In genomic region chr12:12364201-12364600, GRCm38 (mm10) we compare ENCODE assay signal across 25 mouse cellular contexts.
DNase-seq lines count a peak whose midpoint lies in the region; ATAC-seq lines count a peak whose summit lies in the region.
"Had no signal": no experiment of that assay in that cellular context is flagged by ENCODE, and none has a peak within 500 bp of the region (broad histone marks: within the 10 kb centered on the region; RNA-seq: fewer than 3 reads in every experiment).

No protein-coding gene starts in this region.

- peak overlapping the region; percentile 36; the same call in 1 of the 2 replicates for H3K27ac ChIP-seq in hindbrain, embryonic 14.5 days
- H3K27ac ChIP-seq in hindbrain, embryonic 11.5 days (ENCODE audit: low read depth, low read length), result no peak overlapping the region
- H3K27ac ChIP-seq in neural tube, embryonic 11.5 days (ENCODE audit: low read depth, low read length), result peak overlapping the region; percentile 67; the same call in 1 of the 2 replicates
- H3K27ac ChIP-seq in neural tube, embryonic 13.5 days (replicated peaks), result peak overlapping the region; percentile 67
- H3K27ac ChIP-seq: embryonic facial prominence, embryonic 12.5 days; embryonic facial prominence, embryonic 15.5 days; forebrain, embryonic 12.5 days; forebrain, embryonic 15.5 days; heart, adult 2 months; intestine, embryonic 15.5 days had no signal

- peaks cover 31% of the 10 kb centered on the region for H3K36me3 ChIP-seq in hindbrain, embryonic 14.5 days (replicated peaks; ENCODE audit: control insufficient read depth, insufficient read depth)
- H3K36me3 ChIP-seq in hindbrain, embryonic 11.5 days (ENCODE audit: control insufficient read depth, insufficient read depth, low read length), result no peaks in the 10 kb centered on the region
- H3K36me3 ChIP-seq in neural tube, embryonic 11.5 days (ENCODE audit: control insufficient read depth, insufficient read depth, low read length), result no peaks in the 10 kb centered on the region
- peaks cover 46% of the 10 kb centered on the region for H3K36me3 ChIP-seq in neural tube, embryonic 13.5 days
- H3K36me3 ChIP-seq: embryonic facial prominence, embryonic 12.5 days; forebrain, embryonic 12.5 days; G1E; intestine, embryonic 15.5 days had no signal

- no peak overlapping the region for H3K4me2 ChIP-seq in hindbrain, embryonic 14.5 days (replicated peaks)
- H3K4me2 ChIP-seq in hindbrain, embryonic 11.5 days (replicated peaks; ENCODE audit: low read depth, low read length), result no peak overlapping the region
- H3K4me2 ChIP-seq in neural tube, embryonic 11.5 days (ENCODE audit: low read depth), result no peak overlapping the region
- no peak overlapping the region for H3K4me2 ChIP-seq in neural tube, embryonic 13.5 days
- H3K4me2 ChIP-seq: embryonic facial prominence, embryonic 12.5 days; embryonic facial prominence, embryonic 15.5 days; forebrain, embryonic 12.5 days; forebrain, embryonic 15.5 days; heart, embryonic 11.5 days; intestine, embryonic 15.5 days had no signal

- peak; percentile 32 for DNase-seq in hindbrain, embryonic 14.5 days (ENCODE audit: low spot score)
- no peak for DNase-seq in hindbrain, embryonic 11.5 days (ENCODE audit: low spot score)
- no peak for DNase-seq in neural tube, embryonic 11.5 days (ENCODE audit: low spot score)
- DNase-seq in neural tube, embryonic 10.5 days (ENCODE audit: extremely low spot score, low spot score), result no peak
- DNase-seq in spleen, postnatal 14 days (ENCODE audit: low spot score in 2 of 2), result no peak
- DNase-seq in gastrocnemius, postnatal 14 days, result no peak
- DNase-seq: adrenal gland, postnatal 10 days; adrenal gland, postnatal 36 days; B cell, adult 2 months; cerebellum, adult 11 months; cerebellum, adult 2 months; cerebellum, adult 9-11 months; cerebellum, postnatal 25 days; gastrocnemius, postnatal 36 days; heart, adult 2 months had no signal

- H3K9ac ChIP-seq in hindbrain, embryonic 14.5 days, result no peak overlapping the region
- H3K9ac ChIP-seq in hindbrain, embryonic 11.5 days (ENCODE audit: low read depth, low read length), result no peak overlapping the region
- no peak overlapping the region for H3K9ac ChIP-seq in neural tube, embryonic 11.5 days (ENCODE audit: low read length)
- H3K9ac ChIP-seq in neural tube, embryonic 13.5 days, result no peak overlapping the region
- H3K9ac ChIP-seq: embryonic facial prominence, embryonic 12.5 days; embryonic facial prominence, embryonic 15.5 days; forebrain, embryonic 12.5 days; forebrain, embryonic 15.5 days; intestine, embryonic 15.5 days had no signal

- no peak for ATAC-seq in hindbrain, embryonic 14.5 days (ENCODE audit: low FRiP score)
- no peak for ATAC-seq in hindbrain, embryonic 11.5 days (ENCODE audit: low FRiP score)
- ATAC-seq in neural tube, embryonic 11.5 days (ENCODE audit: insufficient read depth, low FRiP score, low TSS enrichment), result peak; percentile 65; the same call in 1 of the 2 replicates
- peak; percentile 87 for ATAC-seq in neural tube, embryonic 13.5 days (ENCODE audit: low read depth)
- ATAC-seq: forebrain, embryonic 15.5 days; intestine, embryonic 15.5 days; Patski had no signal

- no peaks in the 10 kb centered on the region for H3K4me1 ChIP-seq in hindbrain, embryonic 14.5 days (replicated peaks; ENCODE audit: control insufficient read depth, insufficient read depth, low read length)
- no peaks in the 10 kb centered on the region for H3K4me1 ChIP-seq in hindbrain, embryonic 11.5 days (replicated peaks; ENCODE audit: control insufficient read depth, insufficient read depth, low read length)
- H3K4me1 ChIP-seq in neural tube, embryonic 11.5 days (ENCODE audit: control insufficient read depth, insufficient read depth, low read length), result no peaks in the 10 kb centered on the region
- peaks cover 14% of the 10 kb centered on the region; the same call in 1 of the 2 replicates for H3K4me1 ChIP-seq in neural tube, embryonic 13.5 days (replicated peaks)
- H3K4me1 ChIP-seq: embryonic facial prominence, embryonic 12.5 days; embryonic facial prominence, embryonic 15.5 days; forebrain, embryonic 12.5 days; forebrain, embryonic 15.5 days; intestine, embryonic 15.5 days had no signal

- H3K27me3 ChIP-seq in hindbrain, embryonic 14.5 days (ENCODE audit: control insufficient read depth, insufficient read depth, low read length), result no peaks in the 10 kb centered on the region
- H3K27me3 ChIP-seq in hindbrain, embryonic 11.5 days (ENCODE audit: control insufficient read depth, insufficient read depth, low read length), result no peaks in the 10 kb centered on the region
- H3K27me3 ChIP-seq in neural tube, embryonic 11.5 days (ENCODE audit: control insufficient read depth, insufficient read depth, low read length), result no peaks in the 10 kb centered on the region
- H3K27me3 ChIP-seq in neural tube, embryonic 13.5 days, result no peaks in the 10 kb centered on the region
- H3K27me3 ChIP-seq: CH12.LX; embryonic facial prominence, embryonic 12.5 days; embryonic facial prominence, embryonic 15.5 days; forebrain, embryonic 12.5 days; forebrain, embryonic 15.5 days; intestine, embryonic 15.5 days; Patski had no signal

- no peak overlapping the region for H3K4me3 ChIP-seq in hindbrain, embryonic 14.5 days (replicated peaks; ENCODE audit: low read length)
- no peak overlapping the region for H3K4me3 ChIP-seq in hindbrain, embryonic 11.5 days (ENCODE audit: low read depth, low read length)
- no peak overlapping the region for H3K4me3 ChIP-seq in neural tube, embryonic 11.5 days (ENCODE audit: low read depth, low read length)
- no peak overlapping the region for H3K4me3 ChIP-seq in neural tube, embryonic 13.5 days
- H3K4me3 ChIP-seq: embryonic facial prominence, embryonic 12.5 days; embryonic facial prominence, embryonic 15.5 days; forebrain, embryonic 12.5 days; forebrain, embryonic 15.5 days; heart, adult 2 months; intestine, embryonic 15.5 days had no signal

- 60% methylated on average over 8 of the region's 8 CpGs for WGBS in hindbrain, embryonic 14.5 days
- 78% methylated on average over 8 of the region's 8 CpGs for WGBS in hindbrain, embryonic 11.5 days
- WGBS in neural tube, embryonic 11.5 days, result 75% methylated on average over 8 of the region's 8 CpGs
- WGBS in neural tube, embryonic 13.5 days, result 40% methylated on average over 8 of the region's 8 CpGs

- H3K9me3 ChIP-seq in hindbrain, embryonic 14.5 days (ENCODE audit: control insufficient read depth, low read length), result no peaks in the 10 kb centered on the region
- H3K9me3 ChIP-seq in hindbrain, embryonic 11.5 days (ENCODE audit: control insufficient read depth, low read length), result no peaks in the 10 kb centered on the region
- H3K9me3 ChIP-seq in neural tube, embryonic 11.5 days (ENCODE audit: control insufficient read depth, low read length), result no peaks in the 10 kb centered on the region
- no peaks in the 10 kb centered on the region for H3K9me3 ChIP-seq in neural tube, embryonic 13.5 days
- H3K9me3 ChIP-seq: embryonic facial prominence, embryonic 12.5 days; embryonic facial prominence, embryonic 15.5 days; forebrain, embryonic 12.5 days; forebrain, embryonic 15.5 days; G1E; intestine, embryonic 15.5 days had no signal

- intact Hi-C loops in gastrocnemius, postnatal 14 days (cut with DNase I; ENCODE audit: low total_unique reads), result no loop called here

Comparison
In these comparisons a context has a peak if more than half of its experiments do, and no peak if none do; other contexts are left out.
1. ATAC-seq: peak in neural tube, embryonic 11.5 days (single experiment) and neural tube, embryonic 13.5 days (single experiment); none in hindbrain, embryonic 14.5 days (single experiment) and hindbrain, embryonic 11.5 days (single experiment).